Mouse (Mus musculus): Measurements from ENCODE around the gene Gm10160.

Gm10160 gene

DNA sequence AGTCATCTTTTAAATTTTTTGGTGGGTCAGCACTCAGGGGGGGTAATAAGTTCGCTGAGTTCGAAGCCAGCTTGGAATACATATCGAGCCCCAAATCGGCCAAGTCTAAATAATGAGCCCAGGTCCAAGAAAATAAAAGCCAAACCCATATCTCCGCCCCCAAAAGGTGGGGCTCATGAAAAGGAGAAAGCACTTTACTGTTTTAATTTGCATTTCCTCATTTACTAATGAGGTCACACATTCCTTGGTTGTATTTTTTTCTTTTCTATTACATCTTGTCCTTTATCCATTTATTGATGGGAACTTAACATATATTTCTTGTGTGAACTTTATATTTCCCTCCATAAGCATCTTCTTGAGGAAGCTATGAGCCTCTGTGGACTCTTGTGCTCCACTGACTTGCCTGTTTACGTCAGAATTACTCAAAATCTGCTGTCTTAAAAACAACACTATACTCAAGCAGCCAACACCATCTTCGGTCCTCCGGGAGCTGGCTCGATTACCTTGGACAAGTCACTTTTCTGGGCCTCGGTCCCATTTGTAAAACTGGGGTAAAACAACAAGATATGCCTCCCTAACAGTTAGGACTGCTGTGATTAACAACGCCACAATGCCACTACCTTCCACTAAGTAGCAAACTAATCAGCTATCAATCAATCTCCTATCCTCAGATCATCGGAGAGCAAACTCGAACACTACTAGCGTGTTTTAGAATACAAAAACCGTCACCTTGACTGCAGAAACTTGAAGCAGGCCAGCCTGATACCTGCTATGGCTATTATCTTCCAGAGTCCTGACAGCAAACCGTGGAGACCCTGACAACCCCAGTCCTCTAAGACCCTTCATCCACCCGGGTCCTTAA is 27.6 kb downstream of the Gm10160 start:
- peak in 1 of 2 experiments; percentile 21 for DNase-seq (ENCODE audit: low spot score in 2 of 2)

DNA sequence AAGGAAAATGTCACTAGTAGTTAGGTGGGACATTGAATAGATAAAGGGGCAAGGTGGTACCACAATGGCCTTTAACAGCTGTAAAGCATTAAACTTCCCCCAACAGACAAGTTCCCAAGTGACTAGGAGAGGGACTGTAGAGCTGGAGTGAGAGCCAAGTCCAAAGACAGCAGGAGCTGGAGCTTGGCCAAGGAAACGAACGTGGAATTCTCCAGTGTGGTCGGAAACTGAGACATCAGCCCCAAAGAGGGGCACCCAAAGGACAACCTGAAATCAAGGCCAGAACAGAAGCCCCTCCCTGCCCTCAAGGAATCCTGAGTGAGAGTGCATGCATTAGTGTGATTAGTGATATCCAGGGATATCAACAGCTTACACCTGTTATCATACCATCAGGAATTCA is 30.2 kb downstream of the Gm10160 start:
- no peak for DNase-seq (ENCODE audit: low spot score in 2 of 2)

DNA sequence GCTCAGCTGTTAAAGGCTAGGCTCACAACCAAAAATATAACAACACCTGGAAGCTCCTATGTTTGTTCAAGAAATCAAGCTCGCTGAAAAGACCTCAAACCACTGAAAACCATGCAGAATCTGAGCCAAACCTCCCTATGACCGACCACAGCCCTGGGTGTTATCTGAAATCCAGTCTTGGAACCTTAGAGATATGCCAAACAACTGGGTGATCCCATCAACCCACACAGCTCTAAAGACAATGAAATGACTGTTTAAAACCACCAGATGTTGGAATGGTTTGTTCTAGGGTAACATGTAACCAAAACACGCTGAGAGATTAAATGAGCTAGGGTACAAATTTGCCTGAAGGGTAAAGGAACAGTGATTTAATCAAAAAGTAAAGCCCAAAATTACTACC is 30.7 kb downstream of the Gm10160 start:
- no peak for DNase-seq (ENCODE audit: low spot score in 2 of 2)

DNA sequence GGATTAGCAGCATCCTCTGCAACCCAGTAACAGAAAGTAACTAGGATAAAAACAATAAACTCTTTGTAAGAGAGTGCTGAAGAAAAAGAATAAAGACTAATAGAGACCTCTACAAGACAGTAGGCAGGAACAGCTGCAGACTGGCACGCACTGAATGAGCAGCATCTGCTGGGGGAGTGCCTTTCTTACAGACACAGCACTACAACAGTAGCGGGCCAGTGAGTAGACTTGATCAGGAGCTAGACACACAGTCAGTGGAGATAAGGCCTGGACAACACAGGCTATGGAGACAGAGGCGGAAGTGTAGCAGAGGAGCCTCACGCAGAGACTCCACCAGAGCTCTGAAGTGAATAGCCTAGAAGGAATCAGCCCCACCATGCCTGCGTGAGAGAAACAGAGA is 49.5 kb downstream of the Gm10160 start:
- no peak for DNase-seq (ENCODE audit: low spot score in 2 of 2)

Data from spleen, postnatal 10 days (tissue).